Mouse (Mus musculus): Measurements from ENCODE around the gene Srcin1. TPM values are rescaled to one million over a fixed set of nuclear protein-coding genes. Genes with fewer than 3 reads are reported as not detected.

Srcin1 gene
- polyA plus RNA-seq, 1 experiment from 2014 or later = 0.06 TPM

Other genes with a start within 250 kb of the Srcin1 start
- 0.05 and 0.10 TPM in 2 replicates for gene Gpr179, start 224.1 kb downstream of the Srcin1 start, polyA plus RNA-seq (2015; fragmentation: Nextera tagmentation; extraction: Ambion mirVana)
- 3.0 and 3.5 TPM in 2 replicates for gene Socs7, start 213.6 kb downstream of the Srcin1 start, polyA plus RNA-seq (2015; fragmentation: Nextera tagmentation; extraction: Ambion mirVana)
- gene Arhgap23, start 160.7 kb downstream of the Srcin1 start, polyA plus RNA-seq (2015; fragmentation: Nextera tagmentation; extraction: Ambion mirVana) = 6.0 and 7.8 TPM in 2 replicates
- gene 4933428G20Rik, start 75.8 kb downstream of the Srcin1 start, polyA plus RNA-seq (2015; fragmentation: Nextera tagmentation; extraction: Ambion mirVana) = 0.78 and 1.0 TPM in 2 replicates
- 0.71 and 1.1 TPM in 2 replicates for gene Epop, start 53.5 kb upstream of the Srcin1 start, polyA plus RNA-seq (2015; fragmentation: Nextera tagmentation; extraction: Ambion mirVana)
- 2.2 and 2.3 TPM in 2 replicates for gene Mllt6, start 87.2 kb upstream of the Srcin1 start, polyA plus RNA-seq (2015; fragmentation: Nextera tagmentation; extraction: Ambion mirVana)
- 60.7 and 69.4 TPM in 2 replicates for gene Cisd3, start 109.6 kb upstream of the Srcin1 start, polyA plus RNA-seq (2015; fragmentation: Nextera tagmentation; extraction: Ambion mirVana)
- gene Pcgf2, start 124.3 kb upstream of the Srcin1 start, polyA plus RNA-seq (2015; fragmentation: Nextera tagmentation; extraction: Ambion mirVana) = 10.9 and 11.5 TPM in 2 replicates
- 337 and 364 TPM in 2 replicates for gene Psmb3, start 127.2 kb upstream of the Srcin1 start, polyA plus RNA-seq (2015; fragmentation: Nextera tagmentation; extraction: Ambion mirVana)
- gene Pip4k2b, start 168.5 kb upstream of the Srcin1 start, polyA plus RNA-seq (2015; fragmentation: Nextera tagmentation; extraction: Ambion mirVana) = 0.82 and 0.95 TPM in 2 replicates
- gene Cwc25, start 190.4 kb upstream of the Srcin1 start, polyA plus RNA-seq (2015; fragmentation: Nextera tagmentation; extraction: Ambion mirVana) = 9.5 and 10.5 TPM in 2 replicates
- gene 1700001P01Rik, start 199.7 kb upstream of the Srcin1 start, polyA plus RNA-seq (2015; fragmentation: Nextera tagmentation; extraction: Ambion mirVana) = 0.21 and 0.32 TPM in 2 replicates
- 286 and 399 TPM in 2 replicates for gene Rpl23, start 206.3 kb upstream of the Srcin1 start, polyA plus RNA-seq (2015; fragmentation: Nextera tagmentation; extraction: Ambion mirVana)
- gene Lasp1, start 222.8 kb upstream of the Srcin1 start, polyA plus RNA-seq (2015; fragmentation: Nextera tagmentation; extraction: Ambion mirVana) = 40.3 and 65.5 TPM in 2 replicates